Mouse (Mus musculus) hematopoietic stem cell, adult 5-6 weeks (primary cell): ENCODE data around the gene Jade2. TPM values are rescaled to one million over a fixed set of nuclear protein-coding genes. Genes with fewer than 3 reads are reported as not detected.
A peak's percentile ranks its signal among the peaks of the same experiment; 100 is the strongest.

Source experiments
- ATAC-seq, 2 experiments: fragments of 125-278 bp in 1 of 2; replicated peaks in 1 of 2; 2 replicates each; pipeline ENCODE4 v1.8.0; 2016 to 2017; ENCODE audit warnings: inconsistent platforms in 2 of 2, mild to moderate bottlenecking in 2 of 2, moderate number of reproducible peaks in 2 of 2, low read depth in 1 of 2, moderate TSS enrichment in 1 of 2; ENCODE audit not compliant: low FRiP score in 2 of 2, poor library complexity in 2 of 2, severe bottlenecking in 2 of 2, insufficient read depth in 1 of 2, low TSS enrichment in 1 of 2
- total RNA-seq: library from RNA; stranded (forward); fragments of 172-1452, 232-1000 nt; gene quantifications from 2 replicates; pipeline ENCODE4 v1.2.3, GENCODE M21; 2017

Jade2 gene
- 16.3 and 17.0 TPM in 2 replicates for total RNA-seq

GRCm38 (mm10) chr11:51857081-51857671 lies at the start of gene Jade2:
Gene Jade2 (minus strand): TSS chr11:51857653.
- no peak for ATAC-seq

- ATAC-seq, result no peak
Observed at GRCm38 (mm10) chr11:51904224-51904623, 46.8 kb upstream of the Jade2 start.

- no peak for ATAC-seq
Observed at GRCm38 (mm10) chr11:51899691-51900090, 42.2 kb upstream of the Jade2 start.

- peak; percentile 65; a peak in 3 of 4 replicates for ATAC-seq
Observed at GRCm38 (mm10) chr11:51898326-51899080, 41.0 kb upstream of the Jade2 start.

- no peak for ATAC-seq
Observed at GRCm38 (mm10) chr11:51897311-51897710, 39.9 kb upstream of the Jade2 start.

GRCm38 (mm10) chr11:51896012-51896411 lies 38.6 kb upstream of the Jade2 start:
- ATAC-seq, result no peak

GRCm38 (mm10) chr11:51885681-51886080 lies 28.2 kb upstream of the Jade2 start:
- ATAC-seq, result no peak

GRCm38 (mm10) chr11:51884092-51884491 lies 26.6 kb upstream of the Jade2 start:
- no peak for ATAC-seq

- peak; percentile 70 to 72 for ATAC-seq
Observed at GRCm38 (mm10) chr11:51883670-51884069, 26.2 kb upstream of the Jade2 start.

GRCm38 (mm10) chr11:51881776-51882175 lies 24.3 kb upstream of the Jade2 start:
- no peak for ATAC-seq

- peak; percentile 25 to 62; a peak in 3 of 4 replicates for ATAC-seq
Observed at GRCm38 (mm10) chr11:51881041-51881730, 23.7 kb upstream of the Jade2 start.

GRCm38 (mm10) chr11:51876943-51877344 lies 19.5 kb upstream of the Jade2 start:
- ATAC-seq, result no peak

GRCm38 (mm10) chr11:51875792-51876195 lies 18.3 kb upstream of the Jade2 start:
- no peak for ATAC-seq

GRCm38 (mm10) chr11:51875086-51875485 lies 17.6 kb upstream of the Jade2 start:
- peak; percentile 63 to 78 for ATAC-seq

- peak; percentile 77 to 80 for ATAC-seq
Observed at GRCm38 (mm10) chr11:51874266-51875036, 17.0 kb upstream of the Jade2 start.

GRCm38 (mm10) chr11:51873141-51873540 lies 15.7 kb upstream of the Jade2 start:
- no peak for ATAC-seq

- no peak for ATAC-seq
Observed at GRCm38 (mm10) chr11:51867261-51867660, 9.8 kb upstream of the Jade2 start.

GRCm38 (mm10) chr11:51866020-51866419 lies 8.6 kb upstream of the Jade2 start:
- ATAC-seq, result no peak
